Mouse (Mus musculus): ENCODE measurements around the gene Muc4. TPM values are rescaled to one million over a fixed set of nuclear protein-coding genes. Genes with fewer than 3 reads are reported as not detected.

Gene Muc4
- total and polyA plus RNA-seq, 2 experiments from 2014 or later = 0.23 TPM; not detected in 1

GRCm38 (mm10) chr16:32826521-32826920 is 90.8 kb downstream of the Muc4 start:
- H3K4me3 ChIP-seq (ENCODE audit: low read depth, low read length) = no peak overlapping the region

GRCm38 (mm10) chr16:32829104-32829503 is 93.4 kb downstream of the Muc4 start:
- 80% methylated on average over 11 of the region's 11 CpGs for WGBS
- H3K27ac ChIP-seq (ENCODE audit: low read depth) = no peak overlapping the region

More at GRCm38 (mm10) chr16:32826521-32826920, 90.8 kb downstream of the Muc4 start:
- Histone ChIP-seq H3K9me3 (replicated peaks; ENCODE audit: control insufficient read depth, low read length) (no peaks in the 10 kb centered on the region), H3K36me3 (replicated peaks; ENCODE audit: control insufficient read depth, insufficient read depth, low read length) (peaks cover 79% of the 10 kb centered on the region), H3K27me3 (ENCODE audit: control insufficient read depth, insufficient read depth, low read length) (no peaks in the 10 kb centered on the region), H3K4me1 (ENCODE audit: control insufficient read depth, insufficient read depth) (peaks cover 13% of the 10 kb centered on the region), H3K27ac (ENCODE audit: low read depth) (no peak overlapping the region), H3K9ac (replicated peaks; ENCODE audit: low read depth, low read length) (no peak overlapping the region), H3K4me2 (ENCODE audit: low read depth, low read length) (no peak overlapping the region)
- ATAC-seq (ENCODE audit: insufficient read depth, low read depth) (no peak), DNase-seq (ENCODE audit: low spot score) (no peak)
- no peak for TF ChIP-seq CTCF (IDR thresholded peaks at IDR 0.05; ENCODE audit: low read depth)
- no peak for TF ChIP-seq EP300 (IDR thresholded peaks at IDR 0.05; ENCODE audit: low read depth)
- WGBS = 83% methylated on average over 11 of the region's 11 CpGs

GRCm38 (mm10) chr16:32831501-32831900 is 95.8 kb downstream of the Muc4 start:
- Histone ChIP-seq H3K9ac (replicated peaks; ENCODE audit: low read depth, low read length) (no peak overlapping the region), H3K4me2 (ENCODE audit: low read depth, low read length) (no peak overlapping the region), H3K36me3 (replicated peaks; ENCODE audit: control insufficient read depth, insufficient read depth, low read length) (peaks cover 87% of the 10 kb centered on the region), H3K4me3 (ENCODE audit: low read depth, low read length) (no peak overlapping the region), H3K4me1 (ENCODE audit: control insufficient read depth, insufficient read depth) (no peaks in the 10 kb centered on the region), H3K27me3 (ENCODE audit: control insufficient read depth, insufficient read depth, low read length) (no peaks in the 10 kb centered on the region), H3K9me3 (replicated peaks; ENCODE audit: control insufficient read depth, low read length) (no peaks in the 10 kb centered on the region), H3K27ac (ENCODE audit: low read depth) (no peak overlapping the region)
- no peak for ATAC-seq (ENCODE audit: insufficient read depth, low read depth)
- no peak for TF ChIP-seq CTCF (IDR thresholded peaks at IDR 0.05; ENCODE audit: low read depth)
- no peak for TF ChIP-seq EP300 (IDR thresholded peaks at IDR 0.05; ENCODE audit: low read depth)
- DNase-seq (ENCODE audit: low spot score) = no peak
- 80% methylated on average over 4 of the region's 4 CpGs for WGBS

More at GRCm38 (mm10) chr16:32829104-32829503, 93.4 kb downstream of the Muc4 start:
- DNase-seq (ENCODE audit: low spot score) (no peak), ATAC-seq (ENCODE audit: insufficient read depth, low read depth) (no peak)
- Histone ChIP-seq H3K4me2 (ENCODE audit: low read depth, low read length) (no peak overlapping the region), H3K4me1 (ENCODE audit: control insufficient read depth, insufficient read depth) (no peaks in the 10 kb centered on the region), H3K9ac (replicated peaks; ENCODE audit: low read depth, low read length) (no peak overlapping the region), H3K4me3 (ENCODE audit: low read depth, low read length) (no peak overlapping the region), H3K36me3 (replicated peaks; ENCODE audit: control insufficient read depth, insufficient read depth, low read length) (peaks cover 88% of the 10 kb centered on the region), H3K9me3 (replicated peaks; ENCODE audit: control insufficient read depth, low read length) (no peaks in the 10 kb centered on the region), H3K27me3 (ENCODE audit: control insufficient read depth, insufficient read depth, low read length) (no peaks in the 10 kb centered on the region)
- TF ChIP-seq CTCF (IDR thresholded peaks at IDR 0.05; ENCODE audit: low read depth) = no peak
- TF ChIP-seq EP300 (IDR thresholded peaks at IDR 0.05; ENCODE audit: low read depth) = no peak

Other genes with a start within 250 kb of the Muc4 start
- gene Slc51a, start 248.0 kb upstream of the Muc4 start, total RNA-seq (2014; rRNA removed; ENCODE audit: low replicate concordance) = 1.7 and 2.6 TPM in 2 replicates
- 1.9 and 3.2 TPM in 2 replicates for gene Slc51a, start 248.0 kb upstream of the Muc4 start, polyA plus RNA-seq (2015; fragmentation: Nextera tagmentation; extraction: Ambion mirVana)
- not detected in 2 replicates for gene Zdhhc19, start 239.6 kb upstream of the Muc4 start, total RNA-seq (2014; rRNA removed; ENCODE audit: low replicate concordance)
- gene Zdhhc19, start 239.6 kb upstream of the Muc4 start, polyA plus RNA-seq (2015; fragmentation: Nextera tagmentation; extraction: Ambion mirVana) = not detected in 2 replicates
- gene Tfrc, start 127.0 kb upstream of the Muc4 start, total RNA-seq (2014; rRNA removed; ENCODE audit: low replicate concordance) = 35.3 and 71.7 TPM in 2 replicates
- gene Tfrc, start 127.0 kb upstream of the Muc4 start, polyA plus RNA-seq (2015; fragmentation: Nextera tagmentation; extraction: Ambion mirVana) = 46.5 and 57.1 TPM in 2 replicates
- 9.4 and 14.2 TPM in 2 replicates for gene Tnk2, start 92.0 kb upstream of the Muc4 start, total RNA-seq (2014; rRNA removed; ENCODE audit: low replicate concordance)
- gene Tnk2, start 92.0 kb upstream of the Muc4 start, polyA plus RNA-seq (2015; fragmentation: Nextera tagmentation; extraction: Ambion mirVana) = 6.0 and 7.0 TPM in 2 replicates
- gene Muc20, start 61.5 kb downstream of the Muc4 start, total RNA-seq (2014; rRNA removed; ENCODE audit: low replicate concordance) = 0.12 TPM in 1 of 2 replicates, not detected in the other
- gene Muc20, start 61.5 kb downstream of the Muc4 start, polyA plus RNA-seq (2015; fragmentation: Nextera tagmentation; extraction: Ambion mirVana) = 0.18 TPM in 1 of 2 replicates, not detected in the other
- not detected in 2 replicates for gene Smbd1, start 74.6 kb downstream of the Muc4 start, total RNA-seq (2014; rRNA removed; ENCODE audit: low replicate concordance)
- gene Smbd1, start 74.6 kb downstream of the Muc4 start, polyA plus RNA-seq (2015; fragmentation: Nextera tagmentation; extraction: Ambion mirVana) = not detected in 2 replicates
- 60.7 and 75.8 TPM in 2 replicates for gene Fyttd1, start 141.6 kb downstream of the Muc4 start, total RNA-seq (2014; rRNA removed; ENCODE audit: low replicate concordance)
- gene Fyttd1, start 141.6 kb downstream of the Muc4 start, polyA plus RNA-seq (2015; fragmentation: Nextera tagmentation; extraction: Ambion mirVana) = 118 and 120 TPM in 2 replicates
- gene Rubcn, start 141.9 kb downstream of the Muc4 start, total RNA-seq (2014; rRNA removed; ENCODE audit: low replicate concordance) = 53.5 and 66.7 TPM in 2 replicates
- gene Rubcn, start 141.9 kb downstream of the Muc4 start, polyA plus RNA-seq (2015; fragmentation: Nextera tagmentation; extraction: Ambion mirVana) = 12.5 and 14.7 TPM in 2 replicates
- 22.8 and 48.9 TPM in 2 replicates for gene Lrch3, start 178.2 kb downstream of the Muc4 start, total RNA-seq (2014; rRNA removed; ENCODE audit: low replicate concordance)
- 11.2 and 14.0 TPM in 2 replicates for gene Lrch3, start 178.2 kb downstream of the Muc4 start, polyA plus RNA-seq (2015; fragmentation: Nextera tagmentation; extraction: Ambion mirVana)

All from heart, postnatal 0 days (tissue).